Mouse (Mus musculus) left cerebral cortex, adult 9 months (tissue): ENCODE measurements around the gene Tmc8.
A peak's percentile ranks its signal among the peaks of the same experiment; 100 is the strongest.

ENCODE experiments used
- DNase-seq, 2 experiments: peaks; one replicate each; pipeline ENCODE4 v3.0.0; 2022; ENCODE audit warnings: low spot score in 2 of 2

Tmc8 gene

GRCm38 (mm10) chr11:117781993-117782704 lies at the start of gene Tmc8, which contains the start of gene Tmc6:
Tmc8 (plus strand) TSS chr11:117782076.
Tmc6 (minus strand) TSS chr11:117782198.
- no peak for DNase-seq

- no peak for DNase-seq
Observed at GRCm38 (mm10) chr11:117736037-117736689, 45.7 kb upstream of the Tmc8 start.

- no peak for DNase-seq
Observed at GRCm38 (mm10) chr11:117738123-117738522, 43.8 kb upstream of the Tmc8 start.

GRCm38 (mm10) chr11:117741128-117741527 lies 40.7 kb upstream of the Tmc8 start:
- no peak for DNase-seq

- no peak for DNase-seq
Observed at GRCm38 (mm10) chr11:117742243-117742642, 39.6 kb upstream of the Tmc8 start.

- no peak for DNase-seq
Observed at GRCm38 (mm10) chr11:117742715-117743114, 39.2 kb upstream of the Tmc8 start.

- DNase-seq, result no peak
Observed at GRCm38 (mm10) chr11:117743454-117744030, 38.3 kb upstream of the Tmc8 start.

GRCm38 (mm10) chr11:117748628-117749027 lies 33.2 kb upstream of the Tmc8 start:
- DNase-seq, result no peak

- peak; percentile 76 to 89 for DNase-seq
Observed at GRCm38 (mm10) chr11:117749414-117749813, 32.5 kb upstream of the Tmc8 start.

GRCm38 (mm10) chr11:117751544-117751943 lies 30.3 kb upstream of the Tmc8 start:
- no peak for DNase-seq

GRCm38 (mm10) chr11:117755891-117756290 lies 26.0 kb upstream of the Tmc8 start:
- DNase-seq, result no peak

- DNase-seq, result no peak
Observed at GRCm38 (mm10) chr11:117759267-117759666, 22.6 kb upstream of the Tmc8 start.

- no peak for DNase-seq
Observed at GRCm38 (mm10) chr11:117760374-117761119, 21.3 kb upstream of the Tmc8 start.

GRCm38 (mm10) chr11:117761801-117762200 lies 20.1 kb upstream of the Tmc8 start:
- no peak for DNase-seq

GRCm38 (mm10) chr11:117762246-117762645 lies 19.6 kb upstream of the Tmc8 start:
- no peak for DNase-seq

GRCm38 (mm10) chr11:117764319-117764718 lies 17.6 kb upstream of the Tmc8 start:
- no peak for DNase-seq

GRCm38 (mm10) chr11:117765361-117765760 lies 16.5 kb upstream of the Tmc8 start:
- DNase-seq, result no peak

- DNase-seq, result no peak
Observed at GRCm38 (mm10) chr11:117766275-117766674, 15.6 kb upstream of the Tmc8 start.

GRCm38 (mm10) chr11:117768725-117769682 lies 12.9 kb upstream of the Tmc8 start:
- DNase-seq, result no peak

- DNase-seq, result no peak
Observed at GRCm38 (mm10) chr11:117769683-117770047, 12.2 kb upstream of the Tmc8 start.

- no peak for DNase-seq
Observed at GRCm38 (mm10) chr11:117770407-117770806, 11.5 kb upstream of the Tmc8 start.
